Mouse (Mus musculus) cortical plate, adult 2 months (tissue): Measurements from ENCODE around the gene Hyal4. TPM values are rescaled to one million over a fixed set of nuclear protein-coding genes. Genes with fewer than 3 reads are reported as not detected.

ENCODE experiments used
- H3K27ac ChIP-seq: fragments of 200-500 bp; 2 replicates; pipeline ENCODE4 v1.5.1; 2012; ENCODE audit warnings: low read length, control low read depth, inconsistent platforms; ENCODE audit not compliant: insufficient read depth
- H3K4me1 ChIP-seq: fragments of 200-500 bp; 2 replicates; pipeline ENCODE4 v1.6.1; 2011; ENCODE audit warnings: low read length; ENCODE audit not compliant: control insufficient read depth, insufficient read depth
- H3K4me3 ChIP-seq: fragments of 200-500 bp; 2 replicates; pipeline ENCODE4 v1.5.1; 2011; ENCODE audit warnings: mild to moderate bottlenecking, low read length, control low read depth; ENCODE audit not compliant: insufficient read depth
- CTCF ChIP-seq: fragments of 200-500 bp; IDR thresholded peaks from 2 replicates; pipeline ENCODE4 v1.5.1; 2011; ENCODE audit warnings: mild to moderate bottlenecking, control low read depth, low read length; ENCODE audit not compliant: insufficient read depth; ENCODE audit errors: extremely low read depth
- POLR2A ChIP-seq: fragments of 200-500 bp; IDR thresholded peaks from 2 replicates; pipeline ENCODE4 v1.6.1; 2011; ENCODE audit warnings: mild to moderate bottlenecking, low read length, control low read depth; ENCODE audit not compliant: insufficient read depth; ENCODE audit errors: extremely low read depth
- polyA plus RNA-seq: library from polyadenylated mRNA; depleted of rRNA; stranded (reverse); fragments of >200 nt; gene quantifications from 2 replicates; pipeline ENCODE4 v1.2.3, GENCODE M21; 2012; rRNA removed

Hyal4 gene
- polyA plus RNA-seq, result not detected in 2 replicates

DNA sequence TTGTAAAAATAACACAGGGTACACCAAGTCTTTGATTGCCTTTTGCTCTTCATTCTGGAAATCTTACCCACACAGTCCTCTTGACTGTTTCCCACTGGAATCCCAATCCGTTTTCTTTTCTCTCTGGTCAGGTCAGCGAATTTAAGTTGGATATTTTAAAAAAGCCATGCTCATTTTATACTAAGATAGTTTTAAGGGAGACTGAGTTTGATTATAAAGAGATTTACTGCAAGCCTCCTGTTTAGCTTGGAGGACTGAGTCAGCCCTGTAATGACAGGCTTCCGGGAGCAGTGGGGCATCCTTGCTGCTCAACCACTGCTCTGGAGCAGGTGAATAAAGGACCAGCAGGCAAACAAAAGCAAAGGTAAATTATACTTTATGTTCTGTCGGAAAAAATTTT lies at the start of gene Hyal4:
Hyal4 (plus strand) TSS at position 301 of the 400 bp plus-strand sequence.
- H3K4me3 ChIP-seq, result no peak within 1 kb of the TSS
- no peaks in the 10 kb centered on the region for H3K4me1 ChIP-seq
- no peak within 1 kb of the TSS for H3K27ac ChIP-seq
- TF ChIP-seq CTCF (no peak), POLR2A (no peak)

DNA sequence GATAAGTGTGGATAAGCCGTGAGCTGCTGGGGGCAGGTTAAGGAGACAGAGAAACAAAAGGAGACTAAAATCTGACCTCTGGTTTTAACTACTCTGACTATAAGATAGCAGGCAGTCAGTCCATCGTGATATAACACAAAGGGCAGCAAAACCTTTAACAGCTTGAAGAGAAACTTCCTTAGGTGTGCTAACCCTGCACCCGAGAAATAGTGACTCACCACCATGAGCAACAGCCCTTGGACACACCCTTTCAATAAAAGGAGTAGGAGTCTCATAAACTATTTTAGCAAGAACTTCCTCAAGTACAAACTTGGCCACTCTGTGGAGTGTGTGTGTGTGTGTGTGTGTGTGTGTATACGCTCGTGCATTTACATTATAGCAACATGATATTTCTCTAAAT lies 41.0 kb upstream of the Hyal4 start:
- no peak for TF ChIP-seq POLR2A
- TF ChIP-seq CTCF, result no peak
- Histone ChIP-seq H3K4me3 (no peak overlapping the region), H3K27ac (no peak overlapping the region), H3K4me1 (no peaks in the 10 kb centered on the region)

DNA sequence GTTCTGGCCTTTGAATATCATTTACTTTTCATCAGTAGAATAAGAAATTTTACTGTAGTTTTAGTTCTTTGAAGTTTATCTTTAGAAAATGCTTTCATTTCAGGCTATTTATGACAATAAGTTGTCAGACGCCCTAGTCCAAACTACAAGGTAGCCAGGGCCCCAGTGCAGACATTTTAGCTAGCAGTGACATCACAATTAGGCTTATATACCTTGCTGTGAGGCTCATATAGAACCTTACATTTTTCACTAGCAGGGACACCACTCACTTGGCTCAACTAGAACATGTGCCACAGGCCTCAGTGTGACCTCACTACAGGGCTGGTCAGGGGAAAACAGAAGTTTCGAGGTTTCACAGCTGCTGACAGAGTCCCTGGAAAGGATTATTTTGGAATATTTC lies 40.6 kb upstream of the Hyal4 start:
- Histone ChIP-seq H3K4me3 (no peak overlapping the region), H3K4me1 (no peaks in the 10 kb centered on the region), H3K27ac (no peak overlapping the region)
- TF ChIP-seq POLR2A, result no peak
- TF ChIP-seq CTCF, result no peak

DNA sequence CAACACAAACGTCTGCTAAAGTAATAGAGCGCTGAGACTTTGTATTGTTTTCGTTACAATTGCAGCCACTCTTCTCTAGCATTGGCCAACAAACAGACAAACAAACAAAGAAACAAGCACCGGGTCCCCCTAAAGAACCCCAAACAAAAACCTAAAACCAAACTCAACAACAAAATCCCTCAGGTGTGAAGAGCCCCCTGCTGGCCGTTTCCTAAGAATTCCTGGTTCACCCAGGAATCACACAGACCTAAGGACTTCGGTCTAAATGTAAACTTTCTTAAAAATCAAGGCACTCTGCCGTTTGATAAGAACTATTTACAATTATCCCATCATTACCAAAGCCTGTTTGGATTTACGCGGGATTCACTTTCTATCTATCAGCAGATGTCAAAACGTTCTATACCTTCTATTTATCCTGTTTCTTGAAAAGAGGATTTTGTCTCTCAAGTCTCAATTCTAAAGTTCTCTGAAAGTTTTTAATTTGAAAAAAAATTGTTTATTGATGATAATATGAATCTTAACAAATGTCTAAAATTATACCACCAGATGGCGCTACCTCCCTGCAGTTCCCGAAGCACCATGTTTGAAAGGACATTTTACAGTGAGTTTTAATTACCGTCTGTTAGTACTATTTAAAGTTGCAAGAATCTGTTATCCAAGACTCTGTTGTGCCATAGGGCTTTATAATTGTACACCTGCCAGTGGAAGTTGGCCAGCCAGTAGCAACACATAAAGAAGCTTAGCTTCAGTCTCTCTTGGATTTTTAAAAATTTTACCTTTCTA lies 26.6 kb upstream of the Hyal4 start:
- no peak overlapping the region for H3K4me3 ChIP-seq
- TF ChIP-seq POLR2A (no peak), CTCF (peak; percentile 63)
- no peaks in the 10 kb centered on the region for H3K4me1 ChIP-seq
- no peak overlapping the region for H3K27ac ChIP-seq

DNA sequence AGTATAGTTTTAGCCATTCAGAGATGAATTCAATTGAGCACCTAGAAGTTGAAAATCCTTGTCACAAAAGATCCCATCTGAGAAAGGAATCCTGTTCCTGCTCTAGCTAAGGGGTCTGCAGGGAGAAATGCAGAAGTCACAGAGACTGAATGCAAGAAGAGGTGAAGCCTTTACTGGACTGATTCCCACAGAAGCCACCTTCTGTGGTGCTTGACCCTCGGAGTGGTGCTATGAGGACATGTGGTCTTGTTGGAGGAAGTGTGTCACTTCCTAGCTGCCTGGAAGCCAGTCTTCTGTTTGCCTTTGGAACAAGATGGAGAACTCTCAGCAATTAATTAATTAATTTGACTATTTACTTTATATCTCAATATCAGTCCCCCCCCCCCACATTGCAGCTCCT lies 20.0 kb upstream of the Hyal4 start:
- Histone ChIP-seq H3K27ac (no peak overlapping the region), H3K4me1 (no peaks in the 10 kb centered on the region), H3K4me3 (no peak overlapping the region)
- TF ChIP-seq POLR2A, result no peak

DNA sequence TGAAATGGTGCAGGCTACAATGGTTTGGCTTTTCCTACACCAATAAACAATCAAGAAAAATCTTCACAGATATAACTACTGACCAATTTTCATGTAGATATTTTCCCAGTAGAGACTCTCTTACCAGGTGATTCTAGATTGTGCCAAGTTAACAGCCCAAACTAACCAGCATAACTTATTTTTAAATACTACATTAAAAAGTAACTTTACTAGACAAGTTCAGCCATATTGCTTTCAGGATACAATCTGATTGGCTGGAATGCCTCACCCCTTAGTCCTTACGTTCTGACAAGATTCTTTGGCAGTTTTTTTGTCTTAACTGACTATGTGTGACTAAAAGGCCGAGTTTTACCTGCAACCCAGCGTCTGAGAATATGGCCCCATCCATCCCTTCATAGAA lies 15.2 kb upstream of the Hyal4 start, which contains the start of gene Hyal6:
Hyal6 (plus strand) TSS at position 301 of the 400 bp plus-strand sequence.
- Histone ChIP-seq H3K4me1 (no peaks in the 10 kb centered on the region), H3K27ac (no peak within 1 kb of the TSS), H3K4me3 (no peak within 1 kb of the TSS)
- no peak for TF ChIP-seq POLR2A
- no peak for TF ChIP-seq CTCF

DNA sequence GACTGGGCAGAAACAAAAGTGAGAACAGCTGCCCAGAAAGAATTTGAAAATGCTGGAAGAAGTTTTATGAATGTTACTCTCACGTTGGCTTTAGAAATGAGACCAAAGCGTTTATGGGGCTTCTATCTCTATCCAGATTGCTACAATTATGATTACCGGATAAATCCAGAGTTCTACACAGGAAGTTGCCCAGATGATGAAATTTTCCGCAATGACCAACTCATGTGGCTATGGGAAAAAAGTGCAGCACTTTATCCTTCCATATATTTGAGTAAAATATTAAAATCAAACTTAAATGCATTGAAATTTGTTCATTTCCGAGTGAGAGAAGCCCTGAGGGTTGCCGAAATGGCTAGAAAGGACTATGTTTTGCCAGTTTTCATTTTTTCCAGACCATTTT lies 13.6 kb upstream of the Hyal4 start:
- Histone ChIP-seq H3K27ac (no peak overlapping the region), H3K4me1 (no peaks in the 10 kb centered on the region), H3K4me3 (no peak overlapping the region)
- TF ChIP-seq POLR2A (no peak), CTCF (no peak)

DNA sequence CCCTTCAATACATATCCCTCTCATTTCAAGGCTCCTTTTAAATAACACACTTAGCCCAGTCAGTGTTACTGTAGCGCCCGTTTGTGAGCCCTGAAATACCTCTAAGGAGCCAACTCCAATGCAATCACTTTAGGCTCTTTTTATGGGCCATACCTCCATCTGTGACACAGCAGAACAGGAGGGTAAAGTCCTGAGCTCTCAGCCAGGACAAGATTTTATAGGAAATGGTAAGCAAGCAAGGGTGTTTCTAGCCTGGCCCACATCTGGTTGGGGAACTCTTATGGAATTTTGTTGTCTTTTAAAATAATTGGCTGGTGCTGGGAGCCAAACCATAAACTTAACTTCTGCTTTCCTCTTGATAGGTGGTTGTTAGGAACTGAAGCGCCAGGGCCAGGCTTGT lies 11.2 kb downstream of the Hyal4 start:
- Histone ChIP-seq H3K27ac (no peak overlapping the region), H3K4me3 (no peak overlapping the region), H3K4me1 (no peaks in the 10 kb centered on the region)
- TF ChIP-seq CTCF (no peak), POLR2A (no peak)

DNA sequence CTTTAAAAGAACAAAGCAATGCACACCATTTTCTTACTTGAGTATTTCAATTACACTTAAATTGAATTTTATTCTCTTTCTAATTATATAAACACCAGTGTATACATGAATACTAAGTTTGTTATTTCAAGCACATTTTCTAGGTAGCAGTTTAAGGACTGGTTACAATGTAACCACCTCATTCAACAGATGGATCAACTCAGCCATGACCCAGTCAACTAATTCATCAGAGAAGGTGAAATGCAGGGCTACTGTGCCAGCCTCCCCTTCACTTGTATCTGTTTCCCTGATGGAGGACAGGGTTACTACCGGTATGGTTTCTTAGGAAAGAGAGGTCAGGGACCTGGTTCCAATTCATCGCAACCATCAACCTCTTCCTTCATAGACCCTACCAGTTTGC lies 18.1 kb downstream of the Hyal4 start:
- Histone ChIP-seq H3K4me3 (no peak overlapping the region), H3K4me1 (no peaks in the 10 kb centered on the region), H3K27ac (no peak overlapping the region)
- TF ChIP-seq POLR2A, result no peak
- no peak for TF ChIP-seq CTCF

DNA sequence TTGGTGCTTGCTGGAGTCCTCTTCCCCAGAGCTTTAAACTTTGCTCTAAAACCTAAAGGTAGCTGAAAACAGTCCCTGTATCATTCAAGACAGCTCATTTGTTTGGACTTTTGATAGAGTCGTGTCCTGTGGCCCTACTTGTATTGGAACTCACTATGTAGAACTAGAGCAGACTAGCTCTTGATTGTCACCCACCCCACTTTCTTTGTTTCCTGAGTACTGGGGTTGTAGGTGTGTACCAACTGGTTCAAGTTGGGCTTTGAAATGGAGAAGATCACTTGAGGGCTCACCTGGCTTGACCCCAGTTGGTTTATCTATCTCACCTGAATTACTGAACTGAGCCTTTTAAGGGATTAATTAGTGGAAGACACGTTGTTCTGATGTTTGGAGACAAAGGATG lies 31.1 kb downstream of the Hyal4 start:
- no peak overlapping the region for H3K4me3 ChIP-seq
- H3K4me1 ChIP-seq, result no peaks in the 10 kb centered on the region
- H3K27ac ChIP-seq, result no peak overlapping the region
- TF ChIP-seq CTCF (no peak), POLR2A (no peak)
